In the genomic region with DNA sequence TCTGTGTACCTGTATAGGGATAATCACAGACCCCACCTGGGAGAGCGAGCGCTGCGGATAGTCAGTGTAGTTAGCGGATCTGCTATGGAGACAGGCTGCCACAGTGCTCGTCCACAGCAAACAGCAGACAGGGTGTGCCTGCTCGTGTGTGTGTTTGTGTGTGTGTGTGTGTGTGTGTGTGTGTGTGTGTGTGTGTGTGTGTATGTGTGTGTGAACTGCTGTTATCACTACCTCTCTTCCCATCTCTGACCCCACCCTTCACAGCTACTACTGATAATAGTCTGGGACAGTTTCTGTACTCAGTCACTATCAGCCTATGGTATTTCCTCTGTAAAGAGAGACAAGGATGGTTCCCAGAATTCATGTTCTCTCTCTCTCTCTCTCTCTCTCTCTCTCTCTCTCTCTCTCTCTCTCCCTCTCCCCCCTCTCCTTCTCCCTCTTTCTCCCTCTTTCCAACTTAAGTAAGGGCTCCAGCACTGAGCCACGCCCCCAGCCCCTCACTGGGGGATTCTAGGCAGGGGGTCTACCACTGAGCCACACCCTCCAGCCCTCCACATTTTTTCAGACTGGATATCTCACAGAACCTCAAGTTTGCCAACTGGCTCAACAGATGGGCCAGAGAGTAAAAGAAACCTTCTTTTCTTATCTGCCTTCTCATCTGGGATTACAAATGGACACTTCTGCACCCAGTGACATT, we compare ENCODE assay signal across 15 mouse cellular contexts. TPM values are rescaled to one million over a fixed set of nuclear protein-coding genes. Genes with fewer than 3 reads are reported as not detected.
DNase-seq lines count a peak whose midpoint lies in the region; ATAC-seq and TF ChIP-seq lines count a peak whose summit lies in the region.
"Had no signal": no experiment of that assay in that cellular context is flagged by ENCODE, and none has a peak within 500 bp of the region (broad histone marks: within the 10 kb centered on the region; RNA-seq: fewer than 3 reads in every experiment).

No protein-coding gene starts in this region.

- intact Hi-C loops in heart, postnatal 36 days (cut with DNase I): no loop called here
- intact Hi-C loops in left cerebral cortex, postnatal 4 days (cut with DNase I): no loop called here

- ATAC-seq in heart, embryonic 12.5 days (ENCODE audit: insufficient number of reproducible peaks, low FRiP score): peak; percentile 78
- peak; percentile 68 for ATAC-seq in liver, postnatal 0 days
- no peak for ATAC-seq in forebrain, embryonic 11.5 days (replicated peaks; ENCODE audit: low FRiP score)

- no peak overlapping the region; the same call in 1 of the 2 replicates for H3K27ac ChIP-seq in heart, embryonic 12.5 days (ENCODE audit: poor library complexity, severe bottlenecking)
- peak overlapping the region; percentile 77 for H3K27ac ChIP-seq in bone marrow, adult 2 months (ENCODE audit: control insufficient read depth, insufficient read depth, low read depth, low read length, poor library complexity)
- H3K27ac ChIP-seq in liver, postnatal 0 days (ENCODE audit: low read depth): peak overlapping the region; percentile 85
- H3K27ac ChIP-seq in forebrain, embryonic 11.5 days (ENCODE audit: low read depth, low read length): no peak overlapping the region
- H3K27ac ChIP-seq: forebrain, embryonic 12.5 days; left cerebral cortex, adult 2 months; limb, embryonic 13.5 days; neural tube, embryonic 12.5 days had no signal

- DNase-seq in heart, postnatal 36 days: no peak
- DNase-seq in liver, postnatal 0 days: peak; percentile 38
- no peak for DNase-seq in forebrain, embryonic 11.5 days (ENCODE audit: low spot score)
- DNase-seq in urinary bladder, adult 18-20 months (ENCODE audit: low spot score in 2 of 2): no peak
- no peak for DNase-seq in left cerebral cortex, postnatal 4 days

- no peaks in the 10 kb centered on the region for H3K9me3 ChIP-seq in heart, embryonic 12.5 days (replicated peaks)
- peaks cover 6% of the 10 kb centered on the region for H3K9me3 ChIP-seq in erythroblast, embryonic 14.5 days (ENCODE audit: control insufficient read depth, low read length)
- H3K9me3 ChIP-seq in liver, postnatal 0 days (ENCODE audit: low read length): no peaks in the 10 kb centered on the region
- H3K9me3 ChIP-seq in forebrain, embryonic 11.5 days (ENCODE audit: control insufficient read depth, low read length): no peaks in the 10 kb centered on the region
- H3K9me3 ChIP-seq: forebrain, embryonic 12.5 days; limb, embryonic 13.5 days; neural tube, embryonic 12.5 days had no signal

- no peak overlapping the region for H3K4me2 ChIP-seq in heart, embryonic 12.5 days
- H3K4me2 ChIP-seq in liver, postnatal 0 days (ENCODE audit: low read depth, low read length): peak overlapping the region; percentile 69
- H3K4me2 ChIP-seq in forebrain, embryonic 11.5 days (ENCODE audit: low read depth, low read length, severe bottlenecking): no peak overlapping the region
- H3K4me2 ChIP-seq: forebrain, embryonic 12.5 days; limb, embryonic 13.5 days; neural tube, embryonic 12.5 days had no signal

- TF ChIP-seq POLR2A in bone marrow, adult 2 months (IDR thresholded peaks at IDR 0.05; ENCODE audit: borderline replicate concordance, control insufficient read depth, low read depth, low read length): no peak

- H3K27me3 ChIP-seq in heart, embryonic 12.5 days (replicated peaks): no peaks in the 10 kb centered on the region
- no peaks in the 10 kb centered on the region for H3K27me3 ChIP-seq in erythroblast, embryonic 14.5 days (ENCODE audit: control insufficient read depth)
- H3K27me3 ChIP-seq in liver, postnatal 0 days (ENCODE audit: insufficient read depth, low read length): no peaks in the 10 kb centered on the region
- H3K27me3 ChIP-seq in forebrain, embryonic 11.5 days (ENCODE audit: control insufficient read depth, insufficient read depth, low read length): no peaks in the 10 kb centered on the region
- H3K27me3 ChIP-seq: forebrain, embryonic 12.5 days; limb, embryonic 13.5 days; neural tube, embryonic 12.5 days had no signal

- peak; percentile 57 for TF ChIP-seq EP300 in liver, postnatal 0 days (IDR thresholded peaks at IDR 0.05; ENCODE audit: low read depth)

- TF ChIP-seq CTCF in bone marrow, adult 2 months (IDR thresholded peaks at IDR 0.05; ENCODE audit: control insufficient read depth, insufficient read depth, low read length): 0 out of 2 replicates have a peak, but pooled peaks have one; percentile 8
- no peak for TF ChIP-seq CTCF in liver, postnatal 0 days (IDR thresholded peaks at IDR 0.05; ENCODE audit: low read depth)

- H3K36me3 ChIP-seq in heart, embryonic 12.5 days: no peaks in the 10 kb centered on the region
- H3K36me3 ChIP-seq in erythroblast, embryonic 14.5 days (ENCODE audit: control insufficient read depth): peaks cover 20% of the 10 kb centered on the region
- 0 out of 2 replicates have a peak, but pooled peaks cover 4% of the 10 kb centered on the region for H3K36me3 ChIP-seq in liver, postnatal 0 days (replicated peaks; ENCODE audit: insufficient read depth, low read length)
- H3K36me3 ChIP-seq in forebrain, embryonic 11.5 days (ENCODE audit: control insufficient read depth, insufficient read depth, low read length): no peaks in the 10 kb centered on the region
- H3K36me3 ChIP-seq: forebrain, embryonic 12.5 days; limb, embryonic 13.5 days; neural tube, embryonic 12.5 days had no signal

- H3K9ac ChIP-seq in heart, embryonic 12.5 days: no peak overlapping the region
- peak overlapping the region; percentile 57 for H3K9ac ChIP-seq in liver, postnatal 0 days (replicated peaks)
- no peak overlapping the region for H3K9ac ChIP-seq in forebrain, embryonic 11.5 days (ENCODE audit: low read length)
- H3K9ac ChIP-seq: forebrain, embryonic 12.5 days; limb, embryonic 13.5 days; neural tube, embryonic 12.5 days had no signal

- WGBS in heart, embryonic 12.5 days: 58% methylated on average over 7 of the region's 7 CpGs
- 49% methylated on average over 7 of the region's 7 CpGs for WGBS in bone marrow, adult 2 months
- WGBS in liver, postnatal 0 days (ENCODE audit: insufficient replicate concordance): 39% methylated on average over 7 of the region's 7 CpGs
- WGBS in forebrain, embryonic 11.5 days: 81% methylated on average over 7 of the region's 7 CpGs

- H3K4me3 ChIP-seq in heart, embryonic 12.5 days: no peak overlapping the region
- peak overlapping the region; percentile 48 for H3K4me3 ChIP-seq in bone marrow, adult 2 months (replicated peaks; ENCODE audit: control insufficient read depth, low read depth, low read length)
- peak overlapping the region; percentile 61 for H3K4me3 ChIP-seq in erythroblast, embryonic 14.5 days (replicated peaks)
- H3K4me3 ChIP-seq in liver, postnatal 0 days (ENCODE audit: low read depth, low read length): peak overlapping the region; percentile 41
- H3K4me3 ChIP-seq in forebrain, embryonic 11.5 days (ENCODE audit: low read depth, low read length): no peak overlapping the region
- H3K4me3 ChIP-seq: forebrain, embryonic 12.5 days; left cerebral cortex, adult 2 months; limb, embryonic 13.5 days; neural tube, embryonic 12.5 days had no signal

- H3K4me1 ChIP-seq in heart, embryonic 12.5 days (replicated peaks): peaks cover 6% of the 10 kb centered on the region; the same call in 1 of the 2 replicates
- H3K4me1 ChIP-seq in bone marrow, adult 2 months (ENCODE audit: control insufficient read depth, insufficient read depth, low read length): peaks cover 12% of the 10 kb centered on the region
- H3K4me1 ChIP-seq in erythroblast, embryonic 14.5 days (ENCODE audit: control insufficient read depth): peaks cover 47% of the 10 kb centered on the region
- H3K4me1 ChIP-seq in liver, postnatal 0 days (ENCODE audit: insufficient read depth): peaks cover 42% of the 10 kb centered on the region
- H3K4me1 ChIP-seq in forebrain, embryonic 11.5 days (replicated peaks; ENCODE audit: control insufficient read depth, insufficient read depth, low read length): no peaks in the 10 kb centered on the region
- H3K4me1 ChIP-seq: forebrain, embryonic 12.5 days; limb, embryonic 13.5 days; neural tube, embryonic 12.5 days had no signal

RNA-seq across cellular contexts. Expression of a gene that starts 3.5 kb away (rescaled TPM):
- 0.85 and 1.1 TPM in 2 replicates for polyA plus RNA-seq in heart, embryonic 12.5 days (2016; fragmentation: Nextera tagmentation; extraction: Ambion mirVana)
- total RNA-seq in heart, postnatal 36 days (2021): 1 to 10 TPM; 1.2 to 1.7 TPM
- polyA plus RNA-seq in bone marrow, adult 2 months (2011; ENCODE audit: insufficient read depth, insufficient read length, low replicate concordance, missing spikeins): 4.2 TPM in 2 replicates
- 0.02 and 0.04 TPM in 2 replicates for polyA plus RNA-seq in erythroblast, embryonic 14.5 days (2012)
- 0.92 and 1.2 TPM in 2 replicates for polyA plus RNA-seq in liver, postnatal 0 days (2015; fragmentation: Nextera tagmentation; extraction: Ambion mirVana)
- 0.12 and 0.25 TPM in 2 replicates for polyA plus RNA-seq in forebrain, embryonic 11.5 days (2014; fragmentation: Nextera tagmentation; extraction: Ambion mirVana)
- under 1 TPM; 0.14 to 0.30 TPM for total RNA-seq in left cerebral cortex, postnatal 4 days (2021)
- polyA plus RNA-seq: C2C12; embryonic facial prominence, embryonic 11.5 days; forebrain, embryonic 12.5 days had no signal

RNA-seq across cellular contexts. Expression of a gene that starts 18.6 kb away (rescaled TPM):
- polyA plus RNA-seq in heart, embryonic 12.5 days (2016; fragmentation: Nextera tagmentation; extraction: Ambion mirVana): 11.9 and 13.0 TPM in 2 replicates
- 1 to 10 TPM; 7.9 to 8.7 TPM for total RNA-seq in heart, postnatal 36 days (2021)
- 9.4 and 11.9 TPM in 2 replicates for polyA plus RNA-seq in bone marrow, adult 2 months (2011; ENCODE audit: insufficient read depth, insufficient read length, low replicate concordance, missing spikeins)
- 1.7 and 2.0 TPM in 2 replicates for polyA plus RNA-seq in erythroblast, embryonic 14.5 days (2012)
- 3.6 and 3.9 TPM in 2 replicates for polyA plus RNA-seq in liver, postnatal 0 days (2015; fragmentation: Nextera tagmentation; extraction: Ambion mirVana)
- 14.3 and 16.4 TPM in 2 replicates for polyA plus RNA-seq in forebrain, embryonic 11.5 days (2014; fragmentation: Nextera tagmentation; extraction: Ambion mirVana)
- total RNA-seq in left cerebral cortex, postnatal 4 days (2021): 10 to 100 TPM; 12.2 to 13.4 TPM

RNA-seq across cellular contexts. Expression of a gene that starts 18.9 kb away (rescaled TPM):
- 1.1 and 1.8 TPM in 2 replicates for polyA plus RNA-seq in heart, embryonic 12.5 days (2016; fragmentation: Nextera tagmentation; extraction: Ambion mirVana)
- 1 to 10 TPM; 6.4 to 7.8 TPM for total RNA-seq in heart, postnatal 36 days (2021)
- 9.0 and 17.2 TPM in 2 replicates for polyA plus RNA-seq in bone marrow, adult 2 months (2011; ENCODE audit: insufficient read depth, insufficient read length, low replicate concordance, missing spikeins)
- polyA plus RNA-seq in erythroblast, embryonic 14.5 days (2012): 0.02 TPM in 1 of 2 replicates, not detected in the other
- polyA plus RNA-seq in liver, postnatal 0 days (2015; fragmentation: Nextera tagmentation; extraction: Ambion mirVana): 5.5 and 6.9 TPM in 2 replicates
- 0.76 and 1.1 TPM in 2 replicates for polyA plus RNA-seq in forebrain, embryonic 11.5 days (2014; fragmentation: Nextera tagmentation; extraction: Ambion mirVana)
- 1 to 10 TPM in 1 of 2 experiments, under 1 TPM in 1; 0.97 to 1.8 TPM for total RNA-seq in left cerebral cortex, postnatal 4 days (2021)
- total RNA-seq: ES-E14 had no signal

RNA-seq across cellular contexts. Expression of a gene that starts 33.0 kb away (rescaled TPM):
- 11.0 and 12.1 TPM in 2 replicates for polyA plus RNA-seq in heart, embryonic 12.5 days (2016; fragmentation: Nextera tagmentation; extraction: Ambion mirVana)
- total RNA-seq in heart, postnatal 36 days (2021): 10 to 100 TPM; 17.0 to 17.8 TPM
- polyA plus RNA-seq in bone marrow, adult 2 months (2011; ENCODE audit: insufficient read depth, insufficient read length, low replicate concordance, missing spikeins): 19.8 and 23.6 TPM in 2 replicates
- polyA plus RNA-seq in erythroblast, embryonic 14.5 days (2012): 7.8 and 7.9 TPM in 2 replicates
- polyA plus RNA-seq in liver, postnatal 0 days (2015; fragmentation: Nextera tagmentation; extraction: Ambion mirVana): 7.5 and 8.4 TPM in 2 replicates
- polyA plus RNA-seq in forebrain, embryonic 11.5 days (2014; fragmentation: Nextera tagmentation; extraction: Ambion mirVana): 10.9 and 11.6 TPM in 2 replicates
- total RNA-seq in left cerebral cortex, postnatal 4 days (2021): 10 to 100 TPM; 42.8 to 46.5 TPM

RNA-seq across cellular contexts. Expression of a gene that starts 46.2 kb away (rescaled TPM):
- 24.3 and 31.2 TPM in 2 replicates for polyA plus RNA-seq in heart, embryonic 12.5 days (2016; fragmentation: Nextera tagmentation; extraction: Ambion mirVana)
- 10 to 100 TPM; 34.6 to 36.9 TPM for total RNA-seq in heart, postnatal 36 days (2021)
- polyA plus RNA-seq in bone marrow, adult 2 months (2011; ENCODE audit: insufficient read depth, insufficient read length, low replicate concordance, missing spikeins): 108 and 194 TPM in 2 replicates
- 6.3 and 7.0 TPM in 2 replicates for polyA plus RNA-seq in erythroblast, embryonic 14.5 days (2012)
- 5.7 and 8.8 TPM in 2 replicates for polyA plus RNA-seq in liver, postnatal 0 days (2015; fragmentation: Nextera tagmentation; extraction: Ambion mirVana)
- 22.3 and 32.2 TPM in 2 replicates for polyA plus RNA-seq in forebrain, embryonic 11.5 days (2014; fragmentation: Nextera tagmentation; extraction: Ambion mirVana)
- total RNA-seq in left cerebral cortex, postnatal 4 days (2021): 10 to 100 TPM; 86.2 to 91.5 TPM

Comparison
In these comparisons a context has a peak if more than half of its experiments do, and no peak if none do; other contexts are left out.
1. H3K27ac ChIP-seq: peak in bone marrow, adult 2 months (single experiment) and liver, postnatal 0 days (single experiment); none in heart, embryonic 12.5 days (single experiment) and forebrain, embryonic 11.5 days (single experiment).
2. H3K4me3 ChIP-seq: peak in bone marrow, adult 2 months (single experiment), erythroblast, embryonic 14.5 days (single experiment) and liver, postnatal 0 days (single experiment); none in heart, embryonic 12.5 days (single experiment) and forebrain, embryonic 11.5 days (single experiment).